Mouse (Mus musculus): ENCODE measurements around the gene Pop4. TPM values are rescaled to one million over a fixed set of nuclear protein-coding genes. Genes with fewer than 3 reads are reported as not detected.

Gene Pop4
- polyA plus RNA-seq, 1 experiment from 2014 or later, result 74.4 TPM

- H3K27ac ChIP-seq (ENCODE audit: low read depth, low read length), result no peak overlapping the region
- no peaks in the 10 kb centered on the region for H3K9me3 ChIP-seq (ENCODE audit: control insufficient read depth, low read length)
- peaks cover 2% of the 10 kb centered on the region; the same call in 1 of the 2 replicates for H3K4me1 ChIP-seq (ENCODE audit: control insufficient read depth, insufficient read depth, low read depth, low read length)
- H3K27me3 ChIP-seq (replicated peaks; ENCODE audit: control insufficient read depth, insufficient read depth, low read length), result no peaks in the 10 kb centered on the region
- H3K36me3 ChIP-seq (ENCODE audit: control insufficient read depth, insufficient read depth, low read length), result no peaks in the 10 kb centered on the region
- no peak overlapping the region for H3K9ac ChIP-seq (ENCODE audit: low read depth, low read length)
- WGBS, result 88% methylated on average over 5 of the region's 5 CpGs
- no peak overlapping the region for H3K4me3 ChIP-seq (ENCODE audit: low read length)
- ATAC-seq, result no peak
- no peak overlapping the region for H3K4me2 ChIP-seq (ENCODE audit: low read length)
Observed at GRCm38 (mm10) chr7:38214473-38215214, 56.6 kb downstream of the Pop4 start.

- no peak for ATAC-seq
- H3K27ac ChIP-seq (ENCODE audit: low read depth, low read length), result no peak overlapping the region
- 31% methylated on average over 3 of the region's 3 CpGs for WGBS
Observed at GRCm38 (mm10) chr7:38212651-38213062, 58.6 kb downstream of the Pop4 start.

More at GRCm38 (mm10) chr7:38212651-38213062, 58.6 kb downstream of the Pop4 start:
- Histone ChIP-seq H3K4me2 (ENCODE audit: low read length) (no peak overlapping the region), H3K4me3 (ENCODE audit: low read length) (no peak overlapping the region), H3K9ac (ENCODE audit: low read depth, low read length) (no peak overlapping the region), H3K36me3 (ENCODE audit: control insufficient read depth, insufficient read depth, low read length) (no peaks in the 10 kb centered on the region), H3K4me1 (ENCODE audit: control insufficient read depth, insufficient read depth, low read depth, low read length) (peaks cover under 1% of the 10 kb centered on the region; the same call in 1 of the 2 replicates), H3K9me3 (ENCODE audit: control insufficient read depth, low read length) (no peaks in the 10 kb centered on the region), H3K27me3 (replicated peaks; ENCODE audit: control insufficient read depth, insufficient read depth, low read length) (no peaks in the 10 kb centered on the region)

Other genes with a start within 250 kb of the Pop4 start
- 31.5 and 35.3 TPM in 2 replicates for gene Uri1, start 247.9 kb downstream of the Pop4 start, polyA plus RNA-seq (2015; fragmentation: Nextera tagmentation; extraction: Ambion mirVana)
- 20.2 and 20.8 TPM in 2 replicates for gene Ccne1, start 163.9 kb downstream of the Pop4 start, polyA plus RNA-seq (2015; fragmentation: Nextera tagmentation; extraction: Ambion mirVana)
- 32.7 and 33.7 TPM in 2 replicates for gene 1600014C10Rik, start 88.2 kb downstream of the Pop4 start, polyA plus RNA-seq (2015; fragmentation: Nextera tagmentation; extraction: Ambion mirVana)
- gene Plekhf1, start 43.4 kb downstream of the Pop4 start, polyA plus RNA-seq (2015; fragmentation: Nextera tagmentation; extraction: Ambion mirVana), result 0.79 and 1.2 TPM in 2 replicates

All from hindbrain, embryonic 16.5 days (tissue).